Comparison of ENCODE assay signal across 21 mouse cellular contexts in the genomic region with DNA sequence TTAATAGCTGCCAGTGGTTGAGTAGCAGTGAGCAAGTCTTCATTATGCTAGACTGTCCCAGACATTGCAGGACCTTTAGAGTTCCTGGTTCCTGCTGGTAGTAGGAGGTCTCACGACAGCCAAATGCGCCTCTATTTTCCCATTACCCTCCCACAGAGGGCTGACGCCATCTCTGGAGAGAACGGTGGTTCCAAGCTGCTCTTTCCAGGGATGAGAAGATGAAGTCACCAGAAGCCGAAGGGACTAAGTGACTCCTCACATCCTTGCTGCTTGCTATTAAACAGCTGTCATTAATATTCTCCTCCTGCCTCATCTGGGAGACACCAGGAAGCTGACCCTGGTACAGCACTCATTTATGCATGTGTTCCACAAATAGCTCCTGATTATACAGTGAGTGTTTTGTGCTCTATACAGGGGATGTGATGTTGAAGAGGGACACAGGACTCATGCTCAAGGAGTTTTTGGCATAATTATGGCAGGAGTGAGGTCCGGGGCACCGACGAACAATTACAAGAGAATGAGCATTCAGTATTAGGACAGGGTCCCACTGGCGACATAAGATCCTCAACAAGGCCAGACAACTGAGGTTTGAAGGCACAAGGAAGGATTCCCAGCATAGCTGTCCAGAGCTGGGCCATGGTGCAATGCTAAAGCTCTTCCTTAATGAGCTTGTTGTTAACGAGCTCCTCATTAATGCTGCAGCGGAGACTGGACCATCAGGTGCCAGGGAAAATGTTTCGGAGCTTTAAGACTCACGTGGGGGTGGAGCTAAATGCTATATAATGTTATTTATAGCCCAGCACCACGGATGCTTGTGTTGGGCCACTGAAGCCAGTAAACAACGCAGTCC.
DNase-seq lines count a peak whose midpoint lies in the region; ATAC-seq lines count a peak whose summit lies in the region.
"Had no signal": no experiment of that assay in that cellular context is flagged by ENCODE, and none has a peak within 500 bp of the region (broad histone marks: within the 10 kb centered on the region; RNA-seq: fewer than 3 reads in every experiment).

No protein-coding gene starts in this region.

- H3K36me3 ChIP-seq in forebrain, embryonic 12.5 days (replicated peaks) = no peaks in the 10 kb centered on the region
- H3K36me3 ChIP-seq in forebrain, embryonic 13.5 days (ENCODE audit: poor library complexity, severe bottlenecking) = no peaks in the 10 kb centered on the region
- H3K36me3 ChIP-seq in heart, embryonic 16.5 days (ENCODE audit: control insufficient read depth, insufficient read depth) = no peaks in the 10 kb centered on the region
- H3K36me3 ChIP-seq in midbrain, embryonic 16.5 days (ENCODE audit: control insufficient read depth, insufficient read depth, low read length) = no peaks in the 10 kb centered on the region
- no peaks in the 10 kb centered on the region for H3K36me3 ChIP-seq in midbrain, embryonic 14.5 days (ENCODE audit: control insufficient read depth, insufficient read depth, low read length)
- H3K36me3 ChIP-seq: embryonic facial prominence, embryonic 15.5 days; kidney, embryonic 15.5 days; limb, embryonic 10.5 days; neural tube, embryonic 12.5 days had no signal

- no peak overlapping the region for H3K9ac ChIP-seq in forebrain, embryonic 12.5 days
- H3K9ac ChIP-seq in forebrain, embryonic 13.5 days = no peak overlapping the region
- H3K9ac ChIP-seq in heart, embryonic 16.5 days (ENCODE audit: low read length) = no peak overlapping the region
- H3K9ac ChIP-seq in midbrain, embryonic 16.5 days (ENCODE audit: low read depth, low read length) = no peak overlapping the region
- no peak overlapping the region for H3K9ac ChIP-seq in midbrain, embryonic 14.5 days (replicated peaks; ENCODE audit: low read length)
- H3K9ac ChIP-seq: embryonic facial prominence, embryonic 15.5 days; kidney, embryonic 15.5 days; liver, postnatal 0 days; neural tube, embryonic 12.5 days had no signal

- H3K4me3 ChIP-seq in forebrain, embryonic 12.5 days (replicated peaks) = no peak overlapping the region
- no peak overlapping the region for H3K4me3 ChIP-seq in forebrain, embryonic 13.5 days
- H3K4me3 ChIP-seq in heart, embryonic 16.5 days (ENCODE audit: low read length) = no peak overlapping the region
- no peak overlapping the region for H3K4me3 ChIP-seq in midbrain, embryonic 16.5 days (ENCODE audit: low read depth, low read length)
- H3K4me3 ChIP-seq in midbrain, embryonic 14.5 days (replicated peaks; ENCODE audit: low read depth, low read length) = no peak overlapping the region
- H3K4me3 ChIP-seq: embryonic facial prominence, embryonic 15.5 days; kidney, embryonic 15.5 days; limb, embryonic 10.5 days; neural tube, embryonic 12.5 days had no signal

- DNase-seq in heart, adult 8-10 months (ENCODE audit: low spot score) = no peak
- no peak for DNase-seq in midbrain, embryonic 14.5 days
- DNase-seq in retina, embryonic 14.5 days (ENCODE audit: low spot score) = peak; percentile 20
- no peak for DNase-seq in ovary, adult 18-20 months (ENCODE audit: low spot score)
- DNase-seq: adrenal gland, adult 8-10 months; cerebellum, adult 11 months; cerebellum, postnatal 25 days; liver, postnatal 0 days; lung, postnatal 14 days; right cerebral cortex, postnatal 4 days; thymus, adult 2 months had no signal

- no peak overlapping the region for H3K4me2 ChIP-seq in forebrain, embryonic 12.5 days
- no peak overlapping the region for H3K4me2 ChIP-seq in forebrain, embryonic 13.5 days
- no peak overlapping the region for H3K4me2 ChIP-seq in heart, embryonic 16.5 days (ENCODE audit: low read depth, low read length)
- H3K4me2 ChIP-seq in midbrain, embryonic 16.5 days (ENCODE audit: low read length) = no peak overlapping the region
- no peak overlapping the region for H3K4me2 ChIP-seq in midbrain, embryonic 14.5 days (ENCODE audit: low read length)
- H3K4me2 ChIP-seq: embryonic facial prominence, embryonic 15.5 days; kidney, embryonic 15.5 days; neural tube, embryonic 12.5 days had no signal

- no peaks in the 10 kb centered on the region for H3K27me3 ChIP-seq in forebrain, embryonic 12.5 days
- H3K27me3 ChIP-seq in forebrain, embryonic 13.5 days = no peaks in the 10 kb centered on the region
- H3K27me3 ChIP-seq in heart, embryonic 16.5 days (ENCODE audit: control insufficient read depth, insufficient read depth, low read length) = no peaks in the 10 kb centered on the region
- no peaks in the 10 kb centered on the region for H3K27me3 ChIP-seq in midbrain, embryonic 16.5 days (ENCODE audit: control insufficient read depth, insufficient read depth, low read depth, low read length)
- H3K27me3 ChIP-seq in midbrain, embryonic 14.5 days (ENCODE audit: control insufficient read depth, insufficient read depth, low read length) = no peaks in the 10 kb centered on the region
- H3K27me3 ChIP-seq: embryonic facial prominence, embryonic 15.5 days; kidney, embryonic 15.5 days; neural tube, embryonic 12.5 days; Patski had no signal

- 0 out of 2 replicates have a peak overlapping the region, but pooled peaks have one; percentile 19 for H3K27ac ChIP-seq in forebrain, embryonic 12.5 days
- H3K27ac ChIP-seq in forebrain, embryonic 13.5 days = no peak overlapping the region
- no peak overlapping the region for H3K27ac ChIP-seq in heart, embryonic 16.5 days (ENCODE audit: low read length)
- no peak overlapping the region for H3K27ac ChIP-seq in midbrain, embryonic 16.5 days (ENCODE audit: low read length)
- H3K27ac ChIP-seq in midbrain, embryonic 14.5 days (replicated peaks; ENCODE audit: low read depth, low read length) = no peak overlapping the region
- H3K27ac ChIP-seq: embryonic facial prominence, embryonic 15.5 days; kidney, embryonic 15.5 days; limb, embryonic 10.5 days; neural tube, embryonic 12.5 days had no signal

- H3K4me1 ChIP-seq in forebrain, embryonic 12.5 days = peaks cover 11% of the 10 kb centered on the region; the same call in 1 of the 2 replicates
- H3K4me1 ChIP-seq in forebrain, embryonic 13.5 days = peaks cover 26% of the 10 kb centered on the region
- peaks cover 6% of the 10 kb centered on the region; the same call in 1 of the 2 replicates for H3K4me1 ChIP-seq in heart, embryonic 16.5 days (ENCODE audit: control insufficient read depth, insufficient read depth, low read length)
- no peaks in the 10 kb centered on the region for H3K4me1 ChIP-seq in midbrain, embryonic 16.5 days (ENCODE audit: control insufficient read depth, insufficient read depth, low read length)
- H3K4me1 ChIP-seq in midbrain, embryonic 14.5 days (ENCODE audit: control insufficient read depth, insufficient read depth, low read length) = peaks cover 10% of the 10 kb centered on the region; the same call in 1 of the 2 replicates
- H3K4me1 ChIP-seq: neural tube, embryonic 12.5 days had no signal

- 52% methylated on average over 15 of the region's 15 CpGs for WGBS in forebrain, embryonic 12.5 days
- WGBS in forebrain, embryonic 13.5 days = 45% methylated on average over 15 of the region's 15 CpGs
- 74% methylated on average over 15 of the region's 15 CpGs for WGBS in heart, embryonic 16.5 days
- 69% methylated on average over 15 of the region's 15 CpGs for WGBS in midbrain, embryonic 16.5 days
- 81% methylated on average over 15 of the region's 15 CpGs for WGBS in midbrain, embryonic 14.5 days

- no peaks in the 10 kb centered on the region for H3K9me3 ChIP-seq in forebrain, embryonic 12.5 days
- no peaks in the 10 kb centered on the region for H3K9me3 ChIP-seq in forebrain, embryonic 13.5 days (replicated peaks)
- no peaks in the 10 kb centered on the region for H3K9me3 ChIP-seq in heart, embryonic 16.5 days (replicated peaks; ENCODE audit: control insufficient read depth, low read length)
- H3K9me3 ChIP-seq in midbrain, embryonic 16.5 days (replicated peaks; ENCODE audit: control insufficient read depth, low read length, poor library complexity, severe bottlenecking) = no peaks in the 10 kb centered on the region
- H3K9me3 ChIP-seq in midbrain, embryonic 14.5 days (ENCODE audit: control insufficient read depth, low read length) = no peaks in the 10 kb centered on the region
- H3K9me3 ChIP-seq: embryonic facial prominence, embryonic 15.5 days; kidney, embryonic 15.5 days; limb, embryonic 10.5 days; neural tube, embryonic 12.5 days had no signal

- peak; percentile 57; the same call in 1 of the 2 replicates for ATAC-seq in forebrain, embryonic 12.5 days (ENCODE audit: low FRiP score)
- ATAC-seq in forebrain, embryonic 13.5 days = no peak
- ATAC-seq in heart, embryonic 16.5 days (replicated peaks; ENCODE audit: extremely low read depth, insufficient read depth, low FRiP score) = 0 out of 2 replicates have a peak, but pooled peaks have one; percentile 41
- peak; percentile 45; the same call in 1 of the 2 replicates for ATAC-seq in midbrain, embryonic 16.5 days
- ATAC-seq in midbrain, embryonic 14.5 days (ENCODE audit: low FRiP score, low TSS enrichment) = no peak
- ATAC-seq: intestine, embryonic 16.5 days; liver, postnatal 0 days; Patski had no signal

Comparison
In these comparisons a context has a peak if more than half of its experiments do, and no peak if none do; other contexts are left out.
1. ATAC-seq: peak in forebrain, embryonic 12.5 days (single experiment), heart, embryonic 16.5 days (single experiment) and midbrain, embryonic 16.5 days (single experiment); none in forebrain, embryonic 13.5 days (single experiment) and midbrain, embryonic 14.5 days (single experiment).